Mouse (Mus musculus) spleen, adult 12 weeks (tissue): Measurements from ENCODE around the gene Bax.
"Not testable (repeated sequence)": the region's sequence is repeated elsewhere in the genome, so short reads cannot be mapped to it uniquely, and the experiment has no call there.

Source experiments
- DNase-seq: peaks from one replicate; pipeline ENCODE4 v3.0.0; 2022; ENCODE audit warnings: low spot score

Gene Bax

GRCm38 (mm10) chr7:45466283-45467089 is at the start of gene Bax:
Gene Bax (minus strand): TSS chr7:45466898.
- DNase-seq, result peak; percentile 90

GRCm38 (mm10) chr7:45515436-45515835 is 48.7 kb upstream of the Bax start:
- peak; percentile 27 for DNase-seq

GRCm38 (mm10) chr7:45514411-45514810 is 47.7 kb upstream of the Bax start:
- DNase-seq, result no peak

GRCm38 (mm10) chr7:45509912-45510787 is 43.5 kb upstream of the Bax start, which contains the start of gene Nucb1:
Gene Nucb1 (minus strand): TSS chr7:45510406.
- peak; percentile 92 for DNase-seq

GRCm38 (mm10) chr7:45509181-45509882 is 42.6 kb upstream of the Bax start:
- no peak for DNase-seq

GRCm38 (mm10) chr7:45508561-45508960 is 41.9 kb upstream of the Bax start:
- DNase-seq, result peak; percentile 50

- DNase-seq, result no peak
Measured at GRCm38 (mm10) chr7:45507583-45507982, 40.9 kb upstream of the Bax start.

- no peak for DNase-seq
Measured at GRCm38 (mm10) chr7:45498427-45498826, 31.7 kb upstream of the Bax start.

GRCm38 (mm10) chr7:45494548-45494947 is 27.9 kb upstream of the Bax start:
- DNase-seq, result no peak

- DNase-seq, result no peak
Measured at GRCm38 (mm10) chr7:45492951-45493350, 26.3 kb upstream of the Bax start.

GRCm38 (mm10) chr7:45492225-45492844 is 25.6 kb upstream of the Bax start:
- DNase-seq, result no peak

- DNase-seq, result no peak
Measured at GRCm38 (mm10) chr7:45491264-45491663, 24.6 kb upstream of the Bax start.

GRCm38 (mm10) chr7:45490822-45491221 is 24.1 kb upstream of the Bax start:
- no peak for DNase-seq

- no peak for DNase-seq
Measured at GRCm38 (mm10) chr7:45489578-45489977, 22.9 kb upstream of the Bax start.

GRCm38 (mm10) chr7:45488293-45489204 is 21.9 kb upstream of the Bax start, which contains the start of gene Dhdh:
Gene Dhdh (minus strand): TSS chr7:45488805.
- no peak for DNase-seq

GRCm38 (mm10) chr7:45487861-45488292 is 21.2 kb upstream of the Bax start:
- no peak for DNase-seq

GRCm38 (mm10) chr7:45486761-45487415 is 20.2 kb upstream of the Bax start, which contains the start of gene Gm45808:
Gene Gm45808 (minus strand): TSS chr7:45486811.
- DNase-seq, result no peak

- no peak for DNase-seq
Measured at GRCm38 (mm10) chr7:45486158-45486557, 19.5 kb upstream of the Bax start.

GRCm38 (mm10) chr7:45484985-45485384 is 18.3 kb upstream of the Bax start:
- not testable (repeated sequence) for DNase-seq

GRCm38 (mm10) chr7:45482166-45482565 is 15.5 kb upstream of the Bax start:
- no peak for DNase-seq
